Mouse (Mus musculus): Measurements from ENCODE around the gene Il18rap. TPM values are rescaled to one million over a fixed set of nuclear protein-coding genes. Genes with fewer than 3 reads are reported as not detected.

Gene Il18rap
- polyA plus RNA-seq, 1 experiment, result not detected

- TF ChIP-seq EP300 (IDR thresholded peaks at IDR 0.05; ENCODE audit: insufficient read depth, low read depth, low read length) (no peak), CTCF (IDR thresholded peaks at IDR 0.05; ENCODE audit: low read depth, low read length) (no peak), POLR2A (IDR thresholded peaks at IDR 0.05; ENCODE audit: insufficient read depth, low read length) (no peak)
- Histone ChIP-seq H3K27ac (ENCODE audit: insufficient read depth, low read length) (no peak overlapping the region), H3K27me3 (ENCODE audit: control insufficient read depth, insufficient read depth, low read length, poor library complexity, severe bottlenecking) (no peaks in the 10 kb centered on the region; the same call in 1 of the 2 replicates), H3K4me3 (ENCODE audit: low read depth, low read length) (no peak overlapping the region), H3K9me3 (replicated peaks; ENCODE audit: control insufficient read depth, insufficient read depth, low read length, poor library complexity, severe bottlenecking) (no peaks in the 10 kb centered on the region), H3K9ac (ENCODE audit: low read depth, poor library complexity, severe bottlenecking) (no peak overlapping the region), H3K4me1 (ENCODE audit: control insufficient read depth, insufficient read depth, low read length) (no peaks in the 10 kb centered on the region), H3K36me3 (ENCODE audit: control insufficient read depth, insufficient read depth, low read length, poor library complexity, severe bottlenecking) (no peaks in the 10 kb centered on the region)
Observed at GRCm38 (mm10) chr1:40494594-40494993, 20.6 kb upstream of the Il18rap start.

GRCm38 (mm10) chr1:40499708-40500107 is 15.5 kb upstream of the Il18rap start:
- no peak for TF ChIP-seq POLR2A (IDR thresholded peaks at IDR 0.05; ENCODE audit: insufficient read depth, low read length)
- no peak for TF ChIP-seq CTCF (IDR thresholded peaks at IDR 0.05; ENCODE audit: low read depth, low read length)
- TF ChIP-seq EP300 (IDR thresholded peaks at IDR 0.05; ENCODE audit: insufficient read depth, low read depth, low read length), result no peak
- H3K9me3 ChIP-seq (replicated peaks; ENCODE audit: control insufficient read depth, insufficient read depth, low read length, poor library complexity, severe bottlenecking), result no peaks in the 10 kb centered on the region
- no peak overlapping the region for H3K27ac ChIP-seq (ENCODE audit: insufficient read depth, low read length)
- H3K4me1 ChIP-seq (ENCODE audit: control insufficient read depth, insufficient read depth, low read length), result no peaks in the 10 kb centered on the region
- H3K9ac ChIP-seq (ENCODE audit: low read depth, poor library complexity, severe bottlenecking), result no peak overlapping the region
- H3K36me3 ChIP-seq (ENCODE audit: control insufficient read depth, insufficient read depth, low read length, poor library complexity, severe bottlenecking), result no peaks in the 10 kb centered on the region
- H3K27me3 ChIP-seq (ENCODE audit: control insufficient read depth, insufficient read depth, low read length, poor library complexity, severe bottlenecking), result no peaks in the 10 kb centered on the region; the same call in 1 of the 2 replicates
- no peak overlapping the region for H3K4me3 ChIP-seq (ENCODE audit: low read depth, low read length)

- Histone ChIP-seq H3K9me3 (replicated peaks; ENCODE audit: control insufficient read depth, insufficient read depth, low read length, poor library complexity, severe bottlenecking) (no peaks in the 10 kb centered on the region; the same call in 1 of the 2 replicates), H3K4me1 (ENCODE audit: control insufficient read depth, insufficient read depth, low read length) (no peaks in the 10 kb centered on the region), H3K27ac (ENCODE audit: insufficient read depth, low read length) (no peak overlapping the region), H3K4me3 (ENCODE audit: low read depth, low read length) (no peak overlapping the region), H3K36me3 (ENCODE audit: control insufficient read depth, insufficient read depth, low read length, poor library complexity, severe bottlenecking) (no peaks in the 10 kb centered on the region), H3K9ac (ENCODE audit: low read depth, poor library complexity, severe bottlenecking) (no peak overlapping the region), H3K27me3 (ENCODE audit: control insufficient read depth, insufficient read depth, low read length, poor library complexity, severe bottlenecking) (no peaks in the 10 kb centered on the region)
- TF ChIP-seq POLR2A (IDR thresholded peaks at IDR 0.05; ENCODE audit: insufficient read depth, low read length) (no peak), EP300 (IDR thresholded peaks at IDR 0.05; ENCODE audit: insufficient read depth, low read depth, low read length) (no peak), CTCF (IDR thresholded peaks at IDR 0.05; ENCODE audit: low read depth, low read length) (no peak)
Observed at GRCm38 (mm10) chr1:40501126-40501525, 14.0 kb upstream of the Il18rap start.

GRCm38 (mm10) chr1:40501546-40502398 is 13.4 kb upstream of the Il18rap start:
- Histone ChIP-seq H3K9me3 (replicated peaks; ENCODE audit: control insufficient read depth, insufficient read depth, low read length, poor library complexity, severe bottlenecking) (no peaks in the 10 kb centered on the region; the same call in 1 of the 2 replicates), H3K27me3 (ENCODE audit: control insufficient read depth, insufficient read depth, low read length, poor library complexity, severe bottlenecking) (no peaks in the 10 kb centered on the region), H3K4me3 (ENCODE audit: low read depth, low read length) (no peak overlapping the region), H3K36me3 (ENCODE audit: control insufficient read depth, insufficient read depth, low read length, poor library complexity, severe bottlenecking) (no peaks in the 10 kb centered on the region), H3K27ac (ENCODE audit: insufficient read depth, low read length) (no peak overlapping the region), H3K4me1 (ENCODE audit: control insufficient read depth, insufficient read depth, low read length) (no peaks in the 10 kb centered on the region), H3K9ac (ENCODE audit: low read depth, poor library complexity, severe bottlenecking) (no peak overlapping the region)
- TF ChIP-seq POLR2A (IDR thresholded peaks at IDR 0.05; ENCODE audit: insufficient read depth, low read length) (no peak), CTCF (IDR thresholded peaks at IDR 0.05; ENCODE audit: low read depth, low read length) (no peak)

GRCm38 (mm10) chr1:40504548-40504947 is 10.6 kb upstream of the Il18rap start:
- Histone ChIP-seq H3K9ac (ENCODE audit: low read depth, poor library complexity, severe bottlenecking) (no peak overlapping the region), H3K36me3 (ENCODE audit: control insufficient read depth, insufficient read depth, low read length, poor library complexity, severe bottlenecking) (no peaks in the 10 kb centered on the region), H3K27ac (ENCODE audit: insufficient read depth, low read length) (no peak overlapping the region), H3K4me1 (ENCODE audit: control insufficient read depth, insufficient read depth, low read length) (no peaks in the 10 kb centered on the region), H3K4me3 (ENCODE audit: low read depth, low read length) (no peak overlapping the region), H3K9me3 (replicated peaks; ENCODE audit: control insufficient read depth, insufficient read depth, low read length, poor library complexity, severe bottlenecking) (no peaks in the 10 kb centered on the region; the same call in 1 of the 2 replicates), H3K27me3 (ENCODE audit: control insufficient read depth, insufficient read depth, low read length, poor library complexity, severe bottlenecking) (no peaks in the 10 kb centered on the region)
- TF ChIP-seq POLR2A (IDR thresholded peaks at IDR 0.05; ENCODE audit: insufficient read depth, low read length) (no peak), CTCF (IDR thresholded peaks at IDR 0.05; ENCODE audit: low read depth, low read length) (no peak), EP300 (IDR thresholded peaks at IDR 0.05; ENCODE audit: insufficient read depth, low read depth, low read length) (no peak)

GRCm38 (mm10) chr1:40516364-40516763 is 1.2 kb downstream of the Il18rap start:
- Histone ChIP-seq H3K9ac (ENCODE audit: low read depth, poor library complexity, severe bottlenecking) (no peak overlapping the region), H3K4me3 (ENCODE audit: low read depth, low read length) (no peak overlapping the region)

More at GRCm38 (mm10) chr1:40516364-40516763, 1.2 kb downstream of the Il18rap start:
- Histone ChIP-seq H3K4me1 (ENCODE audit: control insufficient read depth, insufficient read depth, low read length) (no peaks in the 10 kb centered on the region), H3K27ac (ENCODE audit: insufficient read depth, low read length) (no peak overlapping the region), H3K9me3 (replicated peaks; ENCODE audit: control insufficient read depth, insufficient read depth, low read length, poor library complexity, severe bottlenecking) (no peaks in the 10 kb centered on the region), H3K36me3 (ENCODE audit: control insufficient read depth, insufficient read depth, low read length, poor library complexity, severe bottlenecking) (no peaks in the 10 kb centered on the region), H3K27me3 (ENCODE audit: control insufficient read depth, insufficient read depth, low read length, poor library complexity, severe bottlenecking) (no peaks in the 10 kb centered on the region)
- TF ChIP-seq POLR2A (IDR thresholded peaks at IDR 0.05; ENCODE audit: insufficient read depth, low read length) (no peak), CTCF (IDR thresholded peaks at IDR 0.05; ENCODE audit: low read depth, low read length) (no peak), EP300 (IDR thresholded peaks at IDR 0.05; ENCODE audit: insufficient read depth, low read depth, low read length) (no peak)
